Mouse (Mus musculus): ENCODE measurements around the gene Asap2.

GRCm38 (mm10) chr12:21153279-21153707 is 163.0 kb downstream of the Asap2 start:
- TF ChIP-seq CTCF (IDR thresholded peaks at IDR 0.05; ENCODE audit: low read depth, low read length) (no peak), POLR2A (IDR thresholded peaks at IDR 0.05; ENCODE audit: insufficient read depth, low read length) (no peak)

Data from ES-Bruce4 (cell line).